Mouse (Mus musculus) E14TG2a.4 (cell line): ENCODE measurements at regions not wholly inside any gene's neighbourhood (a gene's known extent, or its start where the extent isn't known, plus 50 kb on each side); places are given as distances from the start of the nearest gene placed in this dataset.

Source experiments
- CTCF ChIP-seq: conservative IDR thresholded peaks from 2 replicates; pipeline ENCODE4 v1.5.1; 2014; ENCODE audit warnings: low read length
- NANOG ChIP-seq: IDR thresholded peaks from 2 replicates; pipeline ENCODE4 v1.6.1; 2014; ENCODE audit warnings: borderline replicate concordance, low read length, mixed read lengths

DNA sequence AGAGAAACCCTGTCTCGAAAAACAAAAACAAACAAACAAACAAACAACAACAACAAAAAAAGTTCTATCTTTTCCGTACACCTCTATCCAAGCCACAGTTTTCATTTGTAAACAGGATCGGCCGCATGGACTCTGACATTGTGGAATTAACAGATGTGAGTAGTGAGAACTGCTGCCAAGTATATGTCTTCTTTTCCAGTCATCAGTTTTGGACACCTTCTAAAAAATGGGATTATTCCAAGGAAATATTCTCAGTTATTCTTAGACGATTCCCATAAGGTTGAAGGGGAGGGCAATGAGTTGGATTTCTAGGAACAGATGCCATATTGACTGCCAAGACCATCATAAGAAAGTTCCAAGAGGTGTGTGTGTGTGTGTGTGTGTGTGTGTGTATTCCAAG is 891.2 kb upstream of the Lrrc6 start:
- TF ChIP-seq CTCF = no peak
- no peak for TF ChIP-seq NANOG
